Mouse (Mus musculus): Measurements from ENCODE around the gene Rfwd3.
"Not testable (repeated sequence)": the region's sequence is repeated elsewhere in the genome, so short reads cannot be mapped to it uniquely, and the experiment has no call there.

The Rfwd3 gene

DNA sequence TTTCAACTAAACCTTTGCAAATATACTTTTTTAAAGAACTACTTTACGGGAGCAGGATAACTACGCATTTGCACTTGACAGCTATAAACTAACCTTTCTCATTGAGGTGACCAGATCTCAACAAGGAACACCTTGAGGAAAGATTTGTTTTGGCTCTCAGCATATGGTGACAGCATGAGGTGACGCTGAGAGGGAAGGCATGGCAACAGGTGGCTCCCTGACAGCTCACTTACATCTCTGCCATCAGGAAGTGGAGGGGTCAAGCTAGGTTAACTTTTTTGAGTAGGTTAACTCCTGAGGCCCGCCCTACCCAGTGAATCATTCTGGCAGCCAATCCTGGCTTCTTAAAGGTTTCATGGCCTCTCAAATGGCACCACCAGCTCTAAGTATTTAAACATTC lies 14.4 kb downstream of the Rfwd3 start:
- no peak for DNase-seq (ENCODE audit: low read depth)

DNA sequence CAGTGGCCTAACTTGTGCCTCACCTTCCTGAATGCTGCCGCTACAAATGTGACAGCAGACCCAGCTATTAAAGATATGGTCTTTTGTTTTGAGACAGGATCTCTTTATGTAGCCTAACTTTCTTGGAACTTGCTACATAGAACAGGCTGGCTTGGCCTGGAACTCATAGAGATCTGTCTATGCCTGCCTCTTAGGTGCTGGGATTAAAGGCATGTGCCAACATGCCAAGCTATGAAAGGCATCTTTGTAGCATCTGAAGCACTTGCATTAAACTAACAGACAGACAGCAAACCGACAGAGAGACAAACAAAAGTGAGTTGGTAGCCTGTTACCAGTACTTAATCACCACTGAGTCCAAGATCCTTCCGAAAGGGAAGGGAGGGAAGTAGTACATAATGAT lies 17.9 kb downstream of the Rfwd3 start:
- no peak for DNase-seq (ENCODE audit: low read depth)

GRCm38 (mm10) chr8:111268277-111268676 lies 31.7 kb downstream of the Rfwd3 start:
- DNase-seq (ENCODE audit: low read depth), result no peak

DNA sequence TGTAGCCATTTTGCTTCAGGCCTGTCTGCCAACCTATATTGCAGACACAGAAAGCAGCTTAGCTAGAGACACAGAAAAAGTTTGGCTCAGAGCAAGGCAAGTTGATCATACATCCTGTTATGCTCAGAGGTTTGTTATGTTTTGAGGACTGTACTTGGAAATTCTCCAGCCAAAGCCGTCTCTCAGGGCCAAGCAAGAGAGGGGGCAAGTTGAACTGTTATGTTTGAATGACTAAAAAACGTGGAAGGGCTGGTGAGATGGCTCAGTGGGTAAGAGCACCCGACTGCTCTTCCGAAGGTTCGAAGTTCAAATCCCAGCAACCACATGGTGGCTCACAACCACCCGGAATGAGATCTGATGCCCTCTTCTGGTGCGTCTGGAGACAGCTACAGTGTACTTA lies 33.9 kb downstream of the Rfwd3 start:
- not testable (repeated sequence) for DNase-seq (ENCODE audit: low read depth)

GRCm38 (mm10) chr8:111264693-111265220 lies 35.3 kb downstream of the Rfwd3 start:
- DNase-seq (ENCODE audit: low read depth), result no peak

DNA sequence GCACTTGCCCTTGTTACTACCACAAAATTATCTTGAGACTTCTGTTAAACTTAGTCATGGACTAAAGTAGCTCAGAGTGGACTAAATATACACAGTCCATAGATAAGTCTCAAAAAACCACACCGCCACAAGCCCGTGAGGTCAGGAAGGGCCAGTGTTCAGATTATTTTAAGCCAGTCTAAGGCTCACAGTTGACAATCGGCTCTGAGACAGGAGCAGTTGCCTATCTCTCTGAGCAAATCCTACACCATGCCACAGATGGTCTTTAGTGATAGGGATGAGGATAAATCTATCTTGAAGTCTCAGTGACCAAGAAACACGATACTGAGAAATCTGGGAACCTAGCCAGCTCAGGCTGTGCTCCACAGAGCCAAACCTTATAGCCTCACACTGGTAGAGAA lies 38.0 kb downstream of the Rfwd3 start:
- DNase-seq (ENCODE audit: low read depth), result no peak

GRCm38 (mm10) chr8:111260251-111260650 lies 39.8 kb downstream of the Rfwd3 start:
- DNase-seq (ENCODE audit: low read depth), result no peak

- no peak for DNase-seq (ENCODE audit: low read depth)
Observed at GRCm38 (mm10) chr8:111259408-111259741, 40.6 kb downstream of the Rfwd3 start.

GRCm38 (mm10) chr8:111258631-111259407 lies 41.2 kb downstream of the Rfwd3 start, which contains the start of gene Glg1:
Gene Glg1 (minus strand): TSS chr8:111259216.
- DNase-seq (ENCODE audit: low read depth), result peak; percentile 97

GRCm38 (mm10) chr8:111258010-111258630 lies 41.9 kb downstream of the Rfwd3 start:
- DNase-seq (ENCODE audit: low read depth), result no peak

DNA sequence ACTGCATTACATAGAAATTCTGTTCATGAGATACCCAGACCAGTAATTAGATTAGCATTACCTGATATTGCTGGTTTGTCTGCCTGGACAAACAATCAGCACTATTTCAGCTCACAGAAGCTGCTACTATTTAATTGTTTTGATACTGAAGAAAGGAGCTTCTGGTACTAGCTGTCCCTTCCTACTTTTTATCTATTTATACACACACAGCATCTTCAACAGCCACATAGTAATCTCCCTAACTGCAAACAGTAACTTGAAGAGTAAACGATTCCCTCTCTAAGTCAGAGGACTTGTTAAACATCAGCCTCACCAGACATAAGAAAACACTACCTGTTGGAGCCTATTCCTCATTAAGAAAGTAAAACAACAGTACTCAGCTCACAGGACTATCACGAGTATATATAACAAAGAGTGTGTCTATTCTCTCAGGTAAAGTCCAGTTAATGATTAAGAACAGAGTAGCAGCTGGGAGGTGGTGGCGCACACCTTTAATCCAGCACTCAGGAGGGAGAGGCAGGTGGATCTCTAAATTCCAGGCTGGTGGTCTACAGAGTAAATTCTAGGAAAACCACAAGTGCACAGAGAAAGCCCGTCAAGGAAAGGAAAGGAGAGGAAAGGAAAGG lies 47.4 kb downstream of the Rfwd3 start:
- DNase-seq (ENCODE audit: low read depth), result no peak

- DNase-seq (ENCODE audit: low read depth), result no peak
Observed at GRCm38 (mm10) chr8:111250111-111250510, 49.9 kb downstream of the Rfwd3 start.

DNA sequence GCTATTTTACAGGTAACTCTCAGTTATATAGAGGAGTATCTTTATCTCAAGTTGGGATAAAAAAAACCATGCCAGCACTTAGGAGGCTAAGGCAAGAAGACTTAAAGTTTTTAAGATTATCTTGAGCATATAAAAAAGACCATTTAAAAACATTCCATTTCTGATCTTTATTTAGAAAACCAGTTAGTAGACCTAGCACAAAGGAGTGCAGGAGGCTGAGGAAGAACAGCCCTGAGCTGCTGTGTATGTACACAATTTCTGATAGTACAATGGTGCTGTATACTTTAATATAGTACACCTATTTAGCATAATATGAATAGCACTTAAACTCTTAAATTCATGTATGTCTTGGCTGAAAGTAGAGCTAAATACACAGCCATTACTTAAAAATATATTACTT lies 51.9 kb downstream of the Rfwd3 start:
- DNase-seq (ENCODE audit: low read depth), result no peak

DNA sequence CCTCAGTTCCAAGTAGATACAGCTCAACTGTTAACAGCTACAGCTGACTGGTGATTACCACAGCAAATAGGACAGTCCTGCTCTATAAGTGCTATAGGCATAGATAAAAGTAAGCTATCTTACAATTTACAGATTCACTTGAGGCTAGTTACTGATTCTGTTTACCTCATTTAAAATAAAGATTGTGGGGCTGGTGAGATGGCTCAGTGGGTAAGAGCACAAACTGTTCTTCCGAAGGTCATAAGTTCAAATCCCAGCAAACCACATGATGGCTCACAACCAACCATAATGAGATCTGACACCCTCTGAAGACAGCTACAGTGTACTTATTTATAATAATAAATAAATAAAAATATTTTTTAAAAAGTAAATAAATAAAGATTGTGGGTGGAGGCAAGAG lies 53.2 kb downstream of the Rfwd3 start:
- not testable (repeated sequence) for DNase-seq (ENCODE audit: low read depth)

DNA sequence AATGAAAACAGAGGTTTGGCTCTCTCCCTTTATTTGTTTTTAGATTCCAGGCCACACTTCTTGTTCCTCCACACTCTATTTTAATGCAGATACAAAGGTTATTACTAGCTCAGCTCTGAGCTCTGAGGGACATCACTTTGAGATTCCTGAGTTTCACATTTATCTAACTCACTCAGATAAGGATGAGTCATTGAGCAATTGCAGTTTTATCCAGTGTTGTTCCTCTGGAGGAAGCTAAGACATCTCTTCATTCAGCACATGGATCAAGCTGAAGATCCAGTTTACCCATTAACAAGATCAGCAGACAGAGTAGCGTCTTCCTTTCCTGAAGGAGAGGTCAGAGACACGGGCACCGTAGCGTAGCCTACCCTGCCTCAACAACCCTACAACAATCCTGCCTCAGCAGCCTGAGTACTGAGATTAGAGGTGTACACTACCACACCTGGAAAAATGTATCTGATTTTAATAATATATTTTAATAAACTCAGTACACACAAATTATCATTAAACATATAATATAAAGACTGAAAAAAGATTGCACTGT lies 53.7 kb downstream of the Rfwd3 start:
- no peak for DNase-seq (ENCODE audit: low read depth)

DNA sequence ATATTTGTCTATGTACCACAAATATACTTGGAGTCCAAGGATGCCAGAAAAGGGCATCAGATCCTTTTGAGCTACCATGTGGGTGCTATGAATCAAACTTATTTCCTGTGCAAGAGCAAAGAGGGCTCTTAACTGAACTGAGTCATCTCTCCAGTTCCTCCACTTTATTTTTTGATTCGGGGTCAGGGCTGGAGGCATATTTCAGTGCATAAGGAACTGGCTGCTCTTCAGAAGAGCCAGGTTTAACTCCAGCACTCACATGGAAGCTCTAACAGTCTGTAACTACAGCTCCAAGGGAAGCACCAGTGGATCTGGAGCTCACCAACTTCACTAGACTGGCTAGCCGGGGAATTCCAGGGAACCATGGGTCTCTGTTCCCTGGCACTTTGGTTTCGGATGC lies 62.7 kb downstream of the Rfwd3 start:
- DNase-seq (ENCODE audit: low read depth), result no peak

DNA sequence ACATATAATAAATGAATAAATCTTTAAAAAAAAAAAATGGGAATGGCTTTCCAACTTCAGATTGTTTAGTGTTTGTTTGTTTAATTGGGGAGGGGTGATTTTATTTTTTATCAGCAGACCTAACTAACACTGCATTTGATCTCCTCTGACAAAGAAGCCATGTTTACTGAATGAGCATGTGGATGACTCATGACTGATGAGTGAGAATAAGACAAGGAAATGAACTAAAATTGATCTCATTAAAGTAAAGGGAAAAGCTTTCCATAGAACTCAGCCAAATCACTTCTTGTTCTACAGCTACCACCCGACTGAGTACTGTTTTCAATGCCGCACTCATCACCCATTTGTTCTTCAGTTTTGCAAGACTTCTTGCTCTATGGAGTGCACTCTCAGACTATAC lies 66.3 kb downstream of the Rfwd3 start:
- no peak for DNase-seq (ENCODE audit: low read depth)

DNA sequence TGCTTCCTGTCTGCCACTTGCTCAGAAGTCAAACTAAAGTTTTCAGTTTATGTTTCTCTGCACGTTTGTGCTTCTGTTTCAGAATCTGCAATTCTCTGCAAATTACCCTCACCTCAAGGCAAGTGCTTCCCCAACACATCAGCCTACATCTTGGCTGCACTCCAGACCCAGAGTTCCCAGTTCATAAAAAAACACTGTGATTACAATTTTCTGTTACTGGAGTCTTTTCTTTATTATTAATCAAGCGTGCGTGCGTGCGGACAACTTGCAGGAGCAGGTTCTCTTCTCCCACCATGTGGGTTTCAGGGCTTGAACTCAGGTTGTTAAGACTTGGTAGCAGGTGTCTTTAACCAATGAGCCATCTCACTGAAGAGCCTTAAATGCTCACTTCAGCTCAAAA lies 75.9 kb downstream of the Rfwd3 start:
- DNase-seq (ENCODE audit: low read depth), result no peak
